Mouse (Mus musculus): ENCODE measurements around the gene Gpr55. TPM values are rescaled to one million over a fixed set of nuclear protein-coding genes. Genes with fewer than 3 reads are reported as not detected.

The Gpr55 gene
- polyA plus RNA-seq, 1 experiment from 2014 or later: not detected

Other genes starting within 250 kb of the Gpr55 start
- gene A630001G21Rik, start 182.4 kb downstream of the Gpr55 start, polyA plus RNA-seq (2016; fragmentation: Nextera tagmentation; extraction: Ambion mirVana): 1.1 and 1.2 TPM in 2 replicates
- 35.5 and 40.6 TPM in 2 replicates for gene Cab39, start 167.6 kb downstream of the Gpr55 start, polyA plus RNA-seq (2016; fragmentation: Nextera tagmentation; extraction: Ambion mirVana)
- gene Itm2c, start 66.7 kb downstream of the Gpr55 start, polyA plus RNA-seq (2016; fragmentation: Nextera tagmentation; extraction: Ambion mirVana): 121 and 137 TPM in 2 replicates
- gene 4933407L21Rik, start 32.5 kb downstream of the Gpr55 start, polyA plus RNA-seq (2016; fragmentation: Nextera tagmentation; extraction: Ambion mirVana): 0.20 and 1.0 TPM in 2 replicates
- not detected in 2 replicates for gene Spata3, start 55.8 kb upstream of the Gpr55 start, polyA plus RNA-seq (2016; fragmentation: Nextera tagmentation; extraction: Ambion mirVana)
- 0.14 TPM in 1 of 2 replicates, not detected in the other for gene 2810459M11Rik, start 84.9 kb upstream of the Gpr55 start, polyA plus RNA-seq (2016; fragmentation: Nextera tagmentation; extraction: Ambion mirVana)
- 239 and 242 TPM in 2 replicates for gene Psmd1, start 103.4 kb upstream of the Gpr55 start, polyA plus RNA-seq (2016; fragmentation: Nextera tagmentation; extraction: Ambion mirVana)
- 0.26 and 0.40 TPM in 2 replicates for gene Htr2b, start 151.0 kb upstream of the Gpr55 start, polyA plus RNA-seq (2016; fragmentation: Nextera tagmentation; extraction: Ambion mirVana)
- gene Gm21972, start 172.6 kb upstream of the Gpr55 start, polyA plus RNA-seq (2016; fragmentation: Nextera tagmentation; extraction: Ambion mirVana): 0.22 and 0.27 TPM in 2 replicates
- gene Armc9, start 193.8 kb upstream of the Gpr55 start, polyA plus RNA-seq (2016; fragmentation: Nextera tagmentation; extraction: Ambion mirVana): 41.3 and 41.6 TPM in 2 replicates

All from midbrain, embryonic 10.5 days (tissue).